Mouse (Mus musculus) embryo, embryonic 10.5 days (tissue): ENCODE data around the gene Tagln2.

Experiments
- DNase-seq: peaks from one replicate; pipeline ENCODE4 v3.0.0-alpha.2; 2015; ENCODE audit warnings: low spot score

The Tagln2 gene

GRCm38 (mm10) chr1:172526380-172527081 is 26.7 kb downstream of the Tagln2 start:
- no peak for DNase-seq

- DNase-seq, result no peak
These were observed 27.6 kb downstream of the Tagln2 start for GRCm38 (mm10) chr1:172527431-172527830.

- DNase-seq, result peak; percentile 95
These were observed 28.9 kb downstream of the Tagln2 start for GRCm38 (mm10) chr1:172528701-172529100.

- peak; percentile 65 for DNase-seq
These were observed 30.8 kb downstream of the Tagln2 start for GRCm38 (mm10) chr1:172530544-172531220.

GRCm38 (mm10) chr1:172532551-172532950 is 32.7 kb downstream of the Tagln2 start:
- DNase-seq, result peak; percentile 79

GRCm38 (mm10) chr1:172535116-172535515 is 35.3 kb downstream of the Tagln2 start:
- no peak for DNase-seq

- no peak for DNase-seq
These were observed 40.0 kb downstream of the Tagln2 start for GRCm38 (mm10) chr1:172539827-172540226.

GRCm38 (mm10) chr1:172540283-172540820 is 40.5 kb downstream of the Tagln2 start:
- no peak for DNase-seq

- no peak for DNase-seq
These were observed 46.2 kb downstream of the Tagln2 start for GRCm38 (mm10) chr1:172546062-172546461.

GRCm38 (mm10) chr1:172548501-172548900 is 48.7 kb downstream of the Tagln2 start:
- no peak for DNase-seq

GRCm38 (mm10) chr1:172549314-172549713 is 49.5 kb downstream of the Tagln2 start:
- DNase-seq, result no peak

- no peak for DNase-seq
These were observed 49.9 kb downstream of the Tagln2 start for GRCm38 (mm10) chr1:172549717-172550116.

- DNase-seq, result peak; percentile 83
These were observed 50.7 kb downstream of the Tagln2 start for GRCm38 (mm10) chr1:172550551-172550951.

GRCm38 (mm10) chr1:172551009-172551408 is 51.2 kb downstream of the Tagln2 start:
- no peak for DNase-seq

- DNase-seq, result no peak
These were observed 52.8 kb downstream of the Tagln2 start for GRCm38 (mm10) chr1:172552623-172553022.

- no peak for DNase-seq
These were observed 55.8 kb downstream of the Tagln2 start, which contains the start of gene Vsig8 for GRCm38 (mm10) chr1:172555638-172556037. Gene Vsig8, plus strand, starts transcription at chr1:172555938.
